Mouse (Mus musculus) cerebellum, adult 2 months (tissue): ENCODE data around the gene Capza2.

Experiments used
- CTCF ChIP-seq: fragments of 200-500 bp; IDR thresholded peaks from 2 replicates; pipeline ENCODE4 v1.5.1; 2011; ENCODE audit warnings: low read depth, mild to moderate bottlenecking, control low read depth, low read length, moderate library complexity, borderline replicate concordance; ENCODE audit not compliant: insufficient read depth
- POLR2A ChIP-seq: fragments of 200-500 bp; IDR thresholded peaks from 2 replicates; pipeline ENCODE4 v1.6.1; 2011; ENCODE audit warnings: low read length, control low read depth, borderline replicate concordance; ENCODE audit not compliant: insufficient read depth

DNA sequence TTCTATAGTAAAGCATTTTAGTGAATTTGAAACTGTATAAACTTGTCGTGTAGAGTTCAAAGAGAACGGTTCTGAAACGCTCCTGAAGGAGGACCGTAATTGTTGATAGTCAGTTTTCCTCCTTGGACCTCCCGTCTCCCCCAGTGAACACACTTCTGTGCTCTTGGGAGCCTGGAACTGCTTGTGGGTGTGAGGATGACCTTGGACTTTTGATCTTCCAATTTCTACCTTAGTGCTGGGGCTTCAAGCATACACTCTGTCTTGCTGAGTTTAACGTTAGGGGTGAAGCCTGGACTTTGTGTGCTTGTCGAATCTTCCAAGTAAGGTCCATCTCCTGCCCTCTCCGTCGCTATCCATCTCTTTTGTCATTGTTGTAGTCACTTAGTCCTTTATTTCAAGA is 4.0 kb downstream of the Capza2 start:
- TF ChIP-seq CTCF = no peak
- no peak for TF ChIP-seq POLR2A
